In the genomic region with DNA sequence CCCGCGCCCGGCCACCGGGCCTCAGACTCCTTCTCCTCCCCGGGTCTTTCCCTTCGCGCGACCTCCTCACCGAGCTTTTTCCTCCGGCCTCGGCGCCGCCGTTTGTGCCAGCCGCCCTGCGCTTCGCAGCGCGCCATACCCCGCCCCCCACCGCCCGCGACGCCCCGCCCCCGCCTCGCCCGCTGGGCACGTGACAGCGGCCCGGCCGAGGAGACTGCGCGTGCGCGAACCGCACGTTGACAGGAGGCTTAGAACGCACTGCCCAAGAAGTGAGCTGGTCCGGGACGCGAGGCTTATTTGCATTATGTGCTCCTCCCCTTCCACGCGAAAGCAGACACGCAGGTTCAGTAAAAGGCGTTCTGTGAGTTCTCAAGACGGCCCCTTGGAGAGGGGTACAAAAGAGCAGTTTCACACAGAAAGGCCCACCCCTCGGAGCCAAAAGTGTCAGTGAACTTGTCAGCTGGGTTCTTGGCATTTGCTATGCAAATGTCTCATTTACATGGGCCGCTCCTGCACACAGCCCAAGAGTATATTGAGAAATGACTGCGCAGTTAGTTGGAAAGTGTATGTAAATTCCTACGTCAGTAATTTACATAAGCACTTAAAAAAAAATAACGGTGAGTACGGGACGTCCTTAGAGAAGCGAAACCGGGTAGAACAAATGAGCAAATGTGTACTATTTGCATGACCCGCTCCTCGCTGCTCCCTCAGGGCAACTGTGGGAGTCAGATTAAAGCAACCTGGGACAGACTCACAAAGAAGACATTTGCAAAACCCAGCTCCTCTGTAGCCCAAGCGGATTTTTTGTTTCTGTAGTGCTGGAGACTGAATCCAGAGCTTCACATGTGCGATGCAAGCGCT, we compare ENCODE assay signal across 8 mouse cellular contexts. TPM values are rescaled to one million over a fixed set of nuclear protein-coding genes. Genes with fewer than 3 reads are reported as not detected.
DNase-seq lines count a peak whose midpoint lies in the region; ATAC-seq and TF ChIP-seq lines count a peak whose summit lies in the region.

Egln2 (minus strand) TSS at position 189 of the 861 bp plus-strand sequence.

- peaks cover 71% of the 10 kb centered on the region for H3K36me3 ChIP-seq in E14TG2a.4 (ENCODE audit: insufficient read depth, low read length)
- peaks cover 46% of the 10 kb centered on the region for H3K36me3 ChIP-seq in forebrain, embryonic 13.5 days (ENCODE audit: poor library complexity, severe bottlenecking)
- peaks cover 10% of the 10 kb centered on the region for H3K36me3 ChIP-seq in liver, postnatal 0 days (replicated peaks; ENCODE audit: insufficient read depth, low read length)
- peaks cover 4% of the 10 kb centered on the region; the same call in 1 of the 2 replicates for H3K36me3 ChIP-seq in neural tube, embryonic 14.5 days (ENCODE audit: control insufficient read depth, insufficient read depth, low read length)

- peak within 1 kb of the TSS; percentile 86 for H3K9ac ChIP-seq in forebrain, embryonic 13.5 days
- peak within 1 kb of the TSS; percentile 82 for H3K9ac ChIP-seq in liver, postnatal 0 days (replicated peaks)
- H3K9ac ChIP-seq in neural tube, embryonic 14.5 days (replicated peaks; ENCODE audit: low read depth, low read length): peak within 1 kb of the TSS; percentile 78

- intact Hi-C loops in heart, postnatal 10 days (cut with DNase I): loop anchor here (2.0 to 10.0 kb wide), 2 partner anchors 62 to 308 kb away; partner anchors contain the start of genes Itpkc and Sertad3

- peak within 1 kb of the TSS; percentile 86 for H3K4me2 ChIP-seq in forebrain, embryonic 13.5 days
- peak within 1 kb of the TSS; percentile 61 for H3K4me2 ChIP-seq in liver, postnatal 0 days (ENCODE audit: low read depth, low read length)
- H3K4me2 ChIP-seq in neural tube, embryonic 14.5 days (ENCODE audit: low read depth, low read length): peak within 1 kb of the TSS; percentile 73

- H3K4me1 ChIP-seq in E14TG2a.4 (replicated peaks; ENCODE audit: low read depth, low read length): peaks cover 60% of the 10 kb centered on the region
- peaks cover 49% of the 10 kb centered on the region for H3K4me1 ChIP-seq in forebrain, embryonic 13.5 days
- H3K4me1 ChIP-seq in liver, postnatal 0 days (ENCODE audit: insufficient read depth): peaks cover 43% of the 10 kb centered on the region
- H3K4me1 ChIP-seq in neural tube, embryonic 14.5 days (ENCODE audit: control insufficient read depth, insufficient read depth, low read length): peaks cover 42% of the 10 kb centered on the region

- no peaks in the 10 kb centered on the region for H3K9me3 ChIP-seq in E14TG2a.4 (ENCODE audit: low read length)
- H3K9me3 ChIP-seq in forebrain, embryonic 13.5 days (replicated peaks): no peaks in the 10 kb centered on the region
- no peaks in the 10 kb centered on the region for H3K9me3 ChIP-seq in liver, postnatal 0 days (ENCODE audit: low read length)
- no peaks in the 10 kb centered on the region for H3K9me3 ChIP-seq in neural tube, embryonic 14.5 days (ENCODE audit: control insufficient read depth, low read length)

- no peak for TF ChIP-seq CTCF in E14TG2a.4 (conservative IDR thresholded peaks at IDR 0.05; ENCODE audit: low read length)
- no peak for TF ChIP-seq CTCF in liver, postnatal 0 days (IDR thresholded peaks at IDR 0.05; ENCODE audit: low read depth)

- no peaks in the 10 kb centered on the region for H3K27me3 ChIP-seq in E14TG2a.4 (ENCODE audit: insufficient read depth, low read length)
- no peaks in the 10 kb centered on the region for H3K27me3 ChIP-seq in forebrain, embryonic 13.5 days
- no peaks in the 10 kb centered on the region for H3K27me3 ChIP-seq in liver, postnatal 0 days (ENCODE audit: insufficient read depth, low read length)
- H3K27me3 ChIP-seq in neural tube, embryonic 14.5 days (ENCODE audit: control insufficient read depth, insufficient read depth, low read length): no peaks in the 10 kb centered on the region

- 1% methylated on average over 60 of the region's 61 CpGs for WGBS in forebrain, embryonic 13.5 days
- 2% methylated on average over 61 of the region's 61 CpGs for whole genome bisulfite sequencing in large intestine, adult 2 months
- 1% methylated on average over 61 of the region's 61 CpGs for WGBS in liver, postnatal 0 days (ENCODE audit: insufficient replicate concordance)
- WGBS in neural tube, embryonic 14.5 days: 1% methylated on average over 61 of the region's 61 CpGs

- ATAC-seq in forebrain, embryonic 13.5 days: peak; percentile 87
- ATAC-seq in liver, postnatal 0 days: peak; percentile 79
- peak; percentile 79 for ATAC-seq in neural tube, embryonic 14.5 days (ENCODE audit: low read depth)

- peak; percentile 94 for TF ChIP-seq EP300 in liver, postnatal 0 days (IDR thresholded peaks at IDR 0.05; ENCODE audit: low read depth)

- H3K4me3 ChIP-seq in E14TG2a.4 (replicated peaks; ENCODE audit: low read length): peak within 1 kb of the TSS; percentile 89
- peak within 1 kb of the TSS; percentile 78 for H3K4me3 ChIP-seq in forebrain, embryonic 13.5 days
- H3K4me3 ChIP-seq in liver, postnatal 0 days (ENCODE audit: low read depth, low read length): peak within 1 kb of the TSS; percentile 68
- H3K4me3 ChIP-seq in neural tube, embryonic 14.5 days (ENCODE audit: low read depth, low read length): peak within 1 kb of the TSS; percentile 70

- peak within 1 kb of the TSS; percentile 97 for H3K27ac ChIP-seq in forebrain, embryonic 13.5 days
- peak within 1 kb of the TSS; percentile 97 for H3K27ac ChIP-seq in liver, postnatal 0 days (ENCODE audit: low read depth)
- H3K27ac ChIP-seq in neural tube, embryonic 14.5 days (ENCODE audit: low read depth, low read length): peak within 1 kb of the TSS; percentile 98

- peak; percentile 93 for DNase-seq in c-Kit-positive CD71-positive TER-119-positive erythroid progenitor cells, embryonic 14.5 days (ENCODE audit: low spot score)
- DNase-seq in heart, postnatal 10 days: peak; percentile 96
- DNase-seq in large intestine, adult 2 months (ENCODE audit: low read depth, low spot score): peak; percentile 83
- DNase-seq in liver, postnatal 0 days: peak; percentile 98
- peak; percentile 98 for DNase-seq in testis, postnatal 10 days (ENCODE audit: low spot score)

RNA-seq across cellular contexts. Expression of gene Egln2, which starts in this region (rescaled TPM):
- polyA plus RNA-seq in forebrain, embryonic 13.5 days (2015; fragmentation: Nextera tagmentation; extraction: Ambion mirVana): 86.9 and 87.3 TPM in 2 replicates
- 10 to 100 TPM; 57.9 to 59.4 TPM for total RNA-seq in heart, postnatal 10 days (2021)
- polyA plus RNA-seq in large intestine, adult 2 months (2012; rRNA removed): 80.6 and 86.7 TPM in 2 replicates
- 32.9 and 33.5 TPM in 2 replicates for polyA plus RNA-seq in liver, postnatal 0 days (2015; fragmentation: Nextera tagmentation; extraction: Ambion mirVana)
- 46.9 and 48.3 TPM in 2 replicates for polyA plus RNA-seq in neural tube, embryonic 14.5 days (2014; fragmentation: Nextera tagmentation; extraction: Ambion mirVana)

Comparison
In these comparisons a context has a peak if more than half of its experiments do, and no peak if none do; other contexts are left out.
1. Peak in every context shown above with its lines: DNase-seq, ATAC-seq, H3K4me3 ChIP-seq and H3K27ac ChIP-seq.